Mouse (Mus musculus) mouse trophoblast stem cell (cell line): ENCODE data around the gene Pla2g4b.

Source experiments
- in situ Hi-C, 2 experiments: fragments of 300-500 bp; cut with MseI, MboI; formaldehyde crosslinking; loops; 2 replicates in 1 of 2; 3 replicates in 1 of 2; pipeline ENCODE4 v1.15.1; 2025

The Pla2g4b gene

GRCm38 (mm10) chr2:120032726-120033467 is at the start of gene Pla2g4b:
Gene Pla2g4b (plus strand): TSS chr2:120033417.
- in situ Hi-C loops: no loop called here

GRCm38 (mm10) chr2:119985871-119986270 is 47.3 kb upstream of the Pla2g4b start:
- in situ Hi-C loops: no loop called here

- in situ Hi-C loops: no loop called here
Measured at GRCm38 (mm10) chr2:119986369-119986768, 46.8 kb upstream of the Pla2g4b start.

GRCm38 (mm10) chr2:119987441-119987840 is 45.8 kb upstream of the Pla2g4b start:
- in situ Hi-C loops: no loop called here

GRCm38 (mm10) chr2:119988952-119989351 is 44.3 kb upstream of the Pla2g4b start:
- in situ Hi-C loops: no loop called here

GRCm38 (mm10) chr2:119990881-119991280 is 42.3 kb upstream of the Pla2g4b start:
- in situ Hi-C loops: no loop called here

GRCm38 (mm10) chr2:119992349-119992748 is 40.9 kb upstream of the Pla2g4b start:
- in situ Hi-C loops: no loop called here

- in situ Hi-C loops: no loop called here
Measured at GRCm38 (mm10) chr2:119993515-119993914, 39.7 kb upstream of the Pla2g4b start.

- in situ Hi-C loops: no loop called here
Measured at GRCm38 (mm10) chr2:119994839-119995238, 38.4 kb upstream of the Pla2g4b start.

GRCm38 (mm10) chr2:119995391-119996281 is 37.6 kb upstream of the Pla2g4b start:
- in situ Hi-C loops: no loop called here

- in situ Hi-C loops: no loop called here
Measured at GRCm38 (mm10) chr2:119997354-119997753, 35.9 kb upstream of the Pla2g4b start.

GRCm38 (mm10) chr2:119999731-120000130 is 33.5 kb upstream of the Pla2g4b start:
- in situ Hi-C loops: no loop called here

GRCm38 (mm10) chr2:120000882-120001584 is 32.2 kb upstream of the Pla2g4b start:
- in situ Hi-C loops: no loop called here

GRCm38 (mm10) chr2:120001956-120002355 is 31.3 kb upstream of the Pla2g4b start:
- in situ Hi-C loops: no loop called here

- in situ Hi-C loops: no loop called here
Measured at GRCm38 (mm10) chr2:120003970-120004369, 29.2 kb upstream of the Pla2g4b start.

- in situ Hi-C loops: no loop called here
Measured at GRCm38 (mm10) chr2:120006696-120007095, 26.5 kb upstream of the Pla2g4b start.

GRCm38 (mm10) chr2:120007680-120008210 is 25.5 kb upstream of the Pla2g4b start:
- in situ Hi-C loops: no loop called here

GRCm38 (mm10) chr2:120008672-120009071 is 24.5 kb upstream of the Pla2g4b start:
- in situ Hi-C loops: no loop called here

GRCm38 (mm10) chr2:120011462-120012200 is 21.6 kb upstream of the Pla2g4b start:
- in situ Hi-C loops: loop anchor here in 1 of 2 experiments (5.0 kb wide), 1 partner anchor 34 kb away; no protein-coding TSS in a partner anchor

- in situ Hi-C loops: loop anchor here in 1 of 2 experiments (5.0 kb wide), 1 partner anchor 36 kb away; no protein-coding TSS in a partner anchor
Measured at GRCm38 (mm10) chr2:120012924-120013323, 20.3 kb upstream of the Pla2g4b start.
